Mouse (Mus musculus) thymus, adult 2 months (tissue): ENCODE results near the gene Kcnk1.

ENCODE experiments used
- CTCF ChIP-seq: fragments of 200-500 bp; IDR thresholded peaks from 2 replicates; pipeline ENCODE4 v1.5.1; 2012; ENCODE audit warnings: mild to moderate bottlenecking, control low read depth, low read length, moderate library complexity, borderline replicate concordance; ENCODE audit not compliant: control insufficient read depth, poor library complexity, insufficient read depth; ENCODE audit errors: extremely low read depth
- POLR2A ChIP-seq: fragments of 200-500 bp; IDR thresholded peaks from 2 replicates; pipeline ENCODE4 v1.6.1; 2012; ENCODE audit warnings: mild to moderate bottlenecking, low read length, control low read depth, moderate library complexity; ENCODE audit not compliant: control insufficient read depth, poor library complexity, insufficient read depth; ENCODE audit errors: extremely low read depth

- TF ChIP-seq CTCF (no peak), POLR2A (no peak)
These were observed 69.0 kb downstream of the Kcnk1 start for GRCm38 (mm10) chr8:126063832-126064409.
